Mouse (Mus musculus): Measurements from ENCODE around the gene Ero1lb.

GRCm38 (mm10) chr13:12519955-12520584, 45.6 kb upstream of the Ero1lb start, which contains the start of gene Edaradd:
- no peak for TF ChIP-seq CTCF (IDR thresholded peaks at IDR 0.05; ENCODE audit: control insufficient read depth, insufficient read depth, insufficient read length)
- TF ChIP-seq MAX (IDR thresholded peaks at IDR 0.05) = no peak
- TF ChIP-seq MYOG (IDR thresholded peaks at IDR 0.05; ENCODE audit: control insufficient read depth, extremely low read depth, insufficient read length) = no peak
- TF ChIP-seq MYOD1 (IDR thresholded peaks at IDR 0.05; ENCODE audit: control insufficient read depth, insufficient read length, low read depth) = no peak

All from C2C12 (cell line).